Mouse (Mus musculus): ENCODE measurements at regions not wholly inside any gene's neighbourhood (a gene's known extent, or its start where the extent isn't known, plus 50 kb on each side); places are given as distances from the start of the nearest gene placed in this dataset.

DNA sequence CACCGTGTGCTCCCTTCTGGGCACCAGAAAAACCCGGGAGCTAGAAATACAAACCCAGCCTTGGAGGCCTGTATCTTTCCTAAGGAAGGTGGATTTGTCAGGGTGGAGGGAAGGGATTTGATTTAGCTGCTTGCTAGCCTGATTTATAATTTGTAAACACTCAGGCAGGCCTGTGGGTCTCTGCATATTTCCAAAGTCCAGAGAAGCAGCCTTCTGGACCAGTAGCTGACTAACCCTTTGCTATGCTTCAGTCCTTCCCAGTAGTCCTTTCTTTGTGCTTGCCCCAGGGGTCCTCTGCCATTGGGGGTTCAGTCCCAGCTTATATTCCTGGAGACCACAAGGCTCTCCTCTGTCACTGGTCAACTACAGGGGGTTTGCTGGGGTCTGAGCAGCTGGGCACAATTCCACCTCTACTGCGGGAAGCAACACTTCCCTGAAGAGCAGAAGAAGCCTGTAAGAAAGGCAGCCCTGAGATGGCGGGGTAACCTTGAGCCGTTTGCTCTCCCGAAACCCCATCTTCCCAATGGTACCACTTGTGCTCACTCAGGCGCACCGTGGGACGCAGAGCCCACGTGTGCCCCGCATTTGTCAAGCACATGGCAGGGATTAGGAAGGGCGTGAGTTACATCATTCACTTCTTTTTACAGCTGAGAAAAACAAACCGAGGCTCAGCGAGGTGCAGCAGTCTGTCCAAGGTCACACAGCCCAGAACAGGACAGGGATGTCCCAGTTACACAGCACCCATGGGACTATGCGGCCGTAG is 85.7 kb downstream of the 1700001O22Rik start:
- DNase-seq, result peak; percentile 9

- DNase-seq, result no peak
These were observed 86.6 kb downstream of the 1700001O22Rik start for GRCm38 (mm10) chr2:30716580-30717565.

DNA sequence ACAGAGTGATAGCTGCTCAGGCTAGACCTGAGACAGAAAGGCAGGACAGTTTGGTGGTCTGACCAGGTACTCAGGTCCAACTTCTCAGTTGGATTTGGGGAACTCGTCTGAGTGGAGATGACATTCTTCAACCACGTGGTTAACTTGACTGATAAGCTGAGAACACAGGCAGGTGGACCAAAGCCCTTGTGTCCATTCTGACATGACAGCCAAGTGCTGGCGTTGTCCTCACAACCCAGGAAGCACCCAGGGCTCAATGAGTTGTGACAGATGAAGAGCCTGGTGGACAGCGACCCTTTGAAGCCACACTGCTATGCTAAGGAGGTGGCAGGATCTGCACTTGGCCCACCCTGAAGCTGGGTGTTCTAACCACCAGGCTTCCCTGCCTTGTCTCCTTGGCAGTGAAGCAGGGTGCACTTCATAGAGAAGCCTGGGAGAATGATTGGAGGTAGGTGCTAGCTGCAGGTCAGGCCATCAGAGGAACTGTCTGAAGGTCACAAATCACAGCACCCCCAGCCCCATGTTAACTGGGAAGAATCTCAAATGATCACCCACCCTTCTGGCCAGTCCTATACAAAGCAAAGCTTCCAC is 87.6 kb downstream of the 1700001O22Rik start:
- no peak for DNase-seq

DNA sequence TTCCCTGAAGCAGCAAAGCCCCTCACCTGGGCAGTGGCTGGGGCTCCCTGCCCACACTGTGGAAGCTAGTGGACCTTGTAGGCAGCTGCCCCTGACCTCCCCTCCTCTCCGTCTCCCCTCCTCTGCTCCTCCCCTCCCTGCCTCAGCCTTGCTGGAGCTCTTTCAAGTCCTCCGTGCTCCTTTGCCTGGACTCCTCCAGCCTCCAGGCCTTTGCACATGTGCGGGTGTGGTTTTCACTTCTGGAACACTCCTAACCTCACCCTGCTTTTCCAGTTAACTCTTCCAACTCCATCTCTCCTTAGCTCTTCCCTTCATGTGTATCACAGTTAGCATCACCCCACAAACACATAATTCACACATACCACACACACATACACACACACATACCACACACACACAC is 89.9 kb downstream of the 1700001O22Rik start:
- DNase-seq, result no peak

DNA sequence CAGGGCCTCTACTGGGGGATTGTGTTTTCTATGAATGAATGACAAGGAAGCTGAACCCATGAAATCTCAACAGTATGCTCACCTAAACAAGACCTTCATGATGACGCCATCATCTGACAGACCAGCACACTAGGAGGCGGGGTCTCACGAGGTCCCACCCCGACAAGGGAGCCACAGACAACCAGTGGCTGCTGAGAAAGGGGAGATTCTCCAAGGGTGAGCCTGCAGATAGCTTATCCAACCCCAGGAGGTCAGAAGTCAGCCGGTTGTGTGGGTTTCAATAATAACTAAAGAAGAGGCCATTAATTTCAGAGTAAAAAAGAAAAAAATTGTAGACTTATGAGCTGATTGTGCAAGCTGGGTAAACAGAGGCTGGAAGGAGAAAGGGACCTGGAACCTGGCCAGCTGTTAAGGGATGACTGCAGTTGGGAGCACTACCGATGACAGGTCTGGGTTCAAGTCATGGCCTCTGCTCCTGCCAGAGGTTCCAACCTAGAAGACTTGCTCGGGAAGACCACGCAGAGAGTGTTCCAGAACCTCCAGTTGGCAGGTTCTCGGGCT is 90.5 kb downstream of the 1700001O22Rik start:
- DNase-seq, result no peak

DNA sequence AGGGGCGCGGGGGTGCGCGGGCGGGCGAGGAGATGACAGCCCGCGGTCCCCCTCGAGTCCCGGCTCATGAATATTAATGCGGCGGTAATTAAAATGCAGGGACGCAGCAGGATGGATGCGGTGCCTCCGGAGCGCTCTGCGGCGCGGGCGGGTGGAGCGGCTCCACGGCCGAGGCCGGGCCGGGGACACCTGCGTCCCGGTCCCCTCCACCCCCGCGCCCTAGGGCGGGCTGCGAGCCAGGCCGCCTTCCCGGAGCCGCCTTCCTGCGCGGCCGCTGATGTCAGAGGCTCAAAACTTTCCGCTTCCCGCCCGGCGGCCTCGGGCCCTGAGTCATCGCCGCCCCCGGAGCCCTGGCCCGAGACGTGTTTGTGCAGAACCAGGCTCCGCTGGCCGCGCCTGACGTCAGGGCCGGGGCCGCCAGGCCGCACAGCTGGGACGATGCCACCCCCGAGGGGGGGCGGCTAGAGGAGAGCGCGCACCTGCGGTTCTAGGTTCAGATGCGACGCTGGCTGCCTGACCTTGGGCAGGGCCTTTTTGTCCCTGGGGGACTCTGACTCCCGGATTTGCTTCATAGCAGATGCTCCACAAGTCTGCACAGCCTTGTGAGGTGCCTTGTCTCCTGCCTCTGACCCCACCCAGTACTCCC is 91.5 kb downstream of the 1700001O22Rik start:
- peak; percentile 74 for DNase-seq

GRCm38 (mm10) chr2:30711476-30711852 is 92.0 kb downstream of the 1700001O22Rik start:
- peak; percentile 60 for DNase-seq

DNA sequence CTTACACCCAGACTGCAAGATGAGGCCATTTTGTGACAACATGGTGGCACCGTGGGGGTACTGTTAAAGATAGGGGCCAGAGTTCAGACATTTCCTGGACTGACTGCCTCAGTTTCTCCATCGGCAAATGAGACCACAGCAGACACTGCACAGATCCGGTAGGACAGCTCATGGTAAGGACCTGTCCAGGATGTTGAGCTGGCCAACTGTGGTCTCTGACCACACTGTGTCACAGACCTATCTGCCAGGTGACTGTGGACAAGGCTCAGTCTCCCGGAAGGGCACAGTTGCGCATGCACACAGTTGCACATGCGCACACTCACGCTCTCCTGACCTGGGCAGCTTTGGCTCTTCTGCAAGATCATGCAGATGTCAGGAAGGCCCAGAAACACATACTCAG is 92.6 kb downstream of the 1700001O22Rik start:
- no peak for DNase-seq

DNA sequence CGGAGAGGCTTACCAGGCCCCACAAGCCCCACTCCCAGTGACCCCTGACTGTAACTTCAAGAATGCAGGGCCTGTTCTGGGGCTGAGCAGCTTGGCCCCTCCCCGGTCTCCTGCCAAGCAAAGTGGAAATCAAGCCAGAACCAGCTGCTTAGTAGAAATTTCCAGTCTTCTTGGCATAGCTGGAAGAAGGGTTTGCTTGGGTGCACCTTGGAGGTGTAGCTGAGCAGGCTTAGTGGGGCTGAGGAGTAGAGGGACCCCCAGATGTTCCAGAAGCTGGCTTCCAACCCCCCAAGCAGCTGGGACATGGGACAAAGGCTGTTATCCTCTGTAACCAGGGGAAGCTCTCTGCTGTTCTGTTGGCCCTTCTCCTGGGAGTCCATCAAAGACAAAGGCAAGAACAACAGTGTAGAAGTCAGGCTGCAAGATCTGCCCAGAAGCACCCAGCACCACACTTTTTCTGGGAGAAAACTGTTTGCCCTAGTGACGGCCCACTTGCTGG is 94.0 kb downstream of the 1700001O22Rik start:
- DNase-seq, result no peak

DNA sequence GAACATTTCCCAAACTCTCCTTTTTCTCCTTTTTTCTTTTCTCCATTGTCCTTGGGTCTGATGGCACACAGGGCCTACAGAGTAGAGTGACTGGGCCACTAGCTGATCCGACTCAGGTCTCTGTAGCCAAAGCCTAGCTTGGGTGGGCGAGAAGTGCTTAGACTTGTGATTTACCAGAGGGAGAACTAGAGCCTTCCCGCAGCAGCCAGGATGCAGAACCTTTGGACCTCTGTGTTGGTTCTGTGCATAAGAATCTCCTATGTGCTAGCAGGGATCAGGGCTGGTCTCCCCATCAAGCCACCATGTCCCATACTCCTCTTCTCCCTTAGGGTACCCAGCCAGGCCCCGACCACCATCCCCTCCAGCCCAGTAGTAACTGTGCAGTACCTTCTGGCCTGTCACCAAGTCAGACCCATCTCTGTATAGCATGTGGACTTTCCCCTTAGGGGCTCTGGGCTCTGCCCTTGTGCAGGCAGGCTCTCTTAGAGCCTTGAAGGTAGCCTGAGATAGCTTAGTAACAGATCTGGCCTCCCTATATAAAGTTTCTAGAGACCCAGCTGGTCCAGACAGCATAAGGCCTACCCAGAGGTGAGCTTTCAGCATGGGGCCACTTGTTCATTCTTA is 94.6 kb downstream of the 1700001O22Rik start:
- DNase-seq, result no peak

- peak; percentile 68 for DNase-seq
These were observed 95.3 kb downstream of the 1700001O22Rik start for GRCm38 (mm10) chr2:30708001-30708683.

DNA sequence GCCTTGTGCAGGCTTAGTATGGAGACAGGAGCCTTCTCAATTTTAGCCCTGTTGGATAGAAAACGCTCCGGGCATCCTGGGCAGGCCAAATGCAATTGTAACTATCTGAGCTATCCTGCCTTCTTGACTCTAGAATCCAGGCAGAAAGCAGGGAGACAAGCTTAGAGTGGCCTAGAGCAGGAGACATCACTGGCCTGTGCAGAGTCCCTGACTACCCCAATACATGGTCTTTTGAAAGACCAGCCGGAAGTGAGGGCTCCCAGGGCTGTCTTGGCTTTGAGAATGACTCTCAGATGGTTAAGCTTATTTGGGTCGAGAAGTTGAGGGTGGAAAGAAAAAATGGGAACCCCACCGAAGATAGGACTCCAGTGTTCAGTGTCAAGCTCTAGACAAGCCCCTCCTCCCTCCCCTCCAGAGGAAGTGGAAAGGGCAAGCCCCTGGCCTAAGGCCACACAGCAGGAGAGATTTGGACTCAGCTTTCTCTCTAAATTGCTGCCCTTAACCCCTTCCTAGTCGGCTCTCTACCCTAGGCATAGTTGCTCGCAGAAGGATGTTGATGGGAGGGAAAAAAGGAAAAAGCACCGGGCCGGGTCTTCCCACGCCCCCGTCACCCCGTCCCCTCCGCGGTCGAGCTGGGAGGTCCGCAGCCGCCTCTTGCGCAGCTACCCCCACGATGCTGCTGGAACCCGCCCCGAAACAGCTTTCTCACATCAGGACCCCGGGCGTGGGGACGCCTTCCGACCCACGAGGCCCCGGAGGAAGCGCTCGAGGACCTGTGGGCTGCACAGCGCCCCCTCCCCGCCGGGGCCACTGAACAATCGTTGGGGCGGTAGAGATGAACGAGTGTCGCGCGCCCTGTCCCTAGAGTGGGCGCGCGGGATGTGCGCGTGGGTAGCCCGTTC is 96.1 kb downstream of the 1700001O22Rik start:
- DNase-seq, result peak; percentile 85

GRCm38 (mm10) chr2:30706036-30706435 is 97.4 kb downstream of the 1700001O22Rik start:
- no peak for DNase-seq

- DNase-seq, result no peak
These were observed 100.2 kb downstream of the 1700001O22Rik start for GRCm38 (mm10) chr2:30703308-30703707.

DNA sequence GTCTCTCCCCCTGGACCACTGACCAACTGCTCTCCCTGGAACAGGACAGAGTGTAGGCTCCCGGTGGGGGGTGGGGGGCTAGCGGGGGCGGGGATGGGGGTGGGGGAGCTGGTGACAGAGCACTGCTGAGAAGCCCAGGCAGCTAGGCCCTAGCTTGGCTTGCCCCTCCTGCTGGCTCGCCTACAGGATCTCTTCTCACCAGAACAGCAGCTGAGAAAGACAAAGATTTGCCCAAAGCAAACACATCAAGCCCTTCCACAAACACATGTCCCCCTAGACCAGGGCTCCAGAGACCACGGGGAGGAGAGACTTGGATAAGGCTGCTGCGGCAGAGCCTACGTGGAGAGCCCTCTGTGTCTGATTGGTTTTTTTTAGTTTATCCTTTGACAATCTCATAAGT is 100.8 kb downstream of the 1700001O22Rik start:
- no peak for DNase-seq

DNA sequence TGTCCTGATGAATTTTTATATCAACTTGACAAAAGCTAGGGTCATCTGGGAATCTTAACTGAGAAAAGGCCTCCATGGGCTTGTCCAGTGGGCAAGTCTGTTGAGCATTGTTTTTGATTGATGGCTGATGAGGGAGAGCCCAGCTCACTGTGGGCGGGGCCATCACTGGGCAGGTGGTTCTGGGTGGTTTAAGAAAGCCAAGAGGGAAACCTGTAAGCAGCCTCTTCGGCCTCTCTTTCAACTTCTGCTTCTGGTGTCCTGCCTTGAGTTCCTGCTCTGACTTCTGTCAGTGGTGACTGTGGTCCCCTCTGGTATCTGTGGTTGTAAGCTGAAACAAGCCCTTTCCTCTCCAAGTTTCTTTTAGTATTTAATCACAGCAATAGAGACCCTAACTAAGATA is 102.6 kb downstream of the 1700001O22Rik start:
- DNase-seq, result no peak

GRCm38 (mm10) chr2:30700471-30700870 is 103.0 kb downstream of the 1700001O22Rik start:
- DNase-seq, result no peak

DNA sequence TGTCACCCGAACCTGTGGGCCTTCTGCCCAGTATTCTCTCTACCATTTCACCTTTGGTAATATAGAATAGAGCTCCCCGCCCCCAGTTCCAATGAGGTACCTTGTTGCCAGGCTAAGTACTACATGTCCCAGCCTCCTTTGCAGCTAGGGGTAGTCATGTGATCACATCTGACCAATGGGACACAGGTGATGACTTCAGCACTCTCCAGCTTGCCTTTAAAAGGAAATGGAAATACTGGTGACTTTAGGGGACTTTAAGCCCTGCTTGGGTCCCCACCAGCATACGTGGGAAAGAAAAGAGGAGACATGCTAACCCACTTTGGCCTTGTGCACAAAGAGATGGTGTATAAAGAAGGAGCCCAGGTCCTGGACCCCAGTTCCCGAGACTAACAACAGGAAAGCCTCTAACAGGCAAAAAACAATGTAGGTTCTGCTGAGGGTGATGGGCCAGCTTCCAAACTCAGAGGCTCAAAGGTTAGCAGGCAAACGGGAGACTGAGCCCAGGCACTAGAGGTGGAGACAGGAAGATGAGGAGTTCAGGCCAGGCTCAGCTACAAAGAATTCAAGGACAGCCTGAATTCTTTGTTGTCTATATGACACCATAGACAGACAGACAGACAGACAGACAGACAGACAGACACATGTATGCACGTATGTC is 103.5 kb downstream of the 1700001O22Rik start:
- peak; percentile 79 for DNase-seq

GRCm38 (mm10) chr2:30698758-30699535 is 104.1 kb downstream of the Cstad start:
- no peak for DNase-seq

Data from thymus, postnatal 4 days (tissue).